Mouse (Mus musculus): Measurements from ENCODE around the gene Chrm5.

GRCm38 (mm10) chr2:112449597-112450296 is 30.8 kb downstream of the Chrm5 start:
- TF ChIP-seq CTCF (IDR thresholded peaks at IDR 0.05; ENCODE audit: insufficient read depth, low read depth, low read length) (no peak), POLR2A (IDR thresholded peaks at IDR 0.05; ENCODE audit: insufficient read depth, low read depth, low read length) (no peak)

Data from olfactory bulb, adult 2 months (tissue).